Mouse (Mus musculus): ENCODE data around the gene St6galnac3.

DNA sequence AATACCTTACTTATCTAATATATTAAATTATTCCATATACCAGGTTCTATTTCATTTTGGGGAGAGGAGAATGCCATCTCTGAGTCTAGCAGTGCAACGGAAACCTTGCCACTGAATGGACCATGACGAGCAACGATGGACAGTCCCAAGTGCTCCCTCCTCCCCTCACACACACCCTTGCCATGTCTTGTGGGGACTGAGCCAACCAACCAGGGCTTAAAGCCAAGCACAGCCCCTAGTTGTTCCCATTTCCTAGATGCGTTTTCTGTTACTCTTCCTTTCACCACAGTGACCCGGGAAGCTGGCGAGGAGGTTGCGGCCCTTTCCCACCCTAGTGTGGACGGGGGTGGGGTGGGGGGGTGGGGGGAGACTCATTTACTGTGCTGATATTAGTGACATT is 165.4 kb downstream of the St6galnac3 start:
- TF ChIP-seq EP300 (IDR thresholded peaks at IDR 0.05; ENCODE audit: insufficient read depth, low read depth, low read length) (no peak), CTCF (IDR thresholded peaks at IDR 0.05) (no peak), POLR2A (IDR thresholded peaks at IDR 0.05; ENCODE audit: insufficient read depth, low read depth, low read length) (no peak)
